Mouse (Mus musculus) ovary, adult 18-20 months (tissue): ENCODE measurements around the gene Slc28a2.
"Not testable (repeated sequence)": the region's sequence is repeated elsewhere in the genome, so short reads cannot be mapped to it uniquely, and the experiment has no call there.

Source experiments
- DNase-seq: peaks from one replicate; pipeline ENCODE4 v3.0.0; 2022; ENCODE audit warnings: low spot score, mixed read lengths

Gene Slc28a2

DNA sequence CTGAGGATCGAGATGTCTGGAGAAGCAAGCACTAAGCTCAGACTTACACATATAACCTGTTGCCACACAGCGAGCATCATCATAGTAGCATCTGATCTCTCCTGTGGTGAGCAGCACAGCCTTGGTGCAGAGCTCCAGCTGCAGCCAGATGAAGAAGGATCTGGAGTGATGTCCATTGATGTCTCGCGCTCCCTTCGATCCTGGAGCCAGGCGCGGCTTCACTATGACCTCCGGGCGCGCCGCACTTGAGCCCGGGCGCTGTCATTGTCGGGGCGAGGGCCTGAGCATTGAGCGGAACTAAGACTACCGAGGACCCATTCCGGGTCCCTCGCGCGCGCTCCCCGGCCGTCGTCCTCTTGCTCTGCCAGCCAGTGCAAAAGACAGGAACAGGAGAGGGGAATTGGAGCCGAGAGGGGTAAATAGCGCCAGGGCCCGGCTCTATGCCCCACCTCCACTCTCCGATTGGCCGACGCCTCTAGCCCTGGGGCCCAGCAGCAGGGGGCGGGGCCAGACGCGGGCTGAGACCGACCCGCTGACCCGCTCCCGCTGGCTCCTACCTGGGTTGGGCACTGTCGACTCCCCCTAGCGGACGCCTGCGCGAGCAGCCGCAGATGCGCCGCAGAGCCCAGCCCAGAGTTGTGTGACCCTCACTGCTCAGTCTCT, 41.2 kb downstream of the Slc28a2 start:
- peak; percentile 92 for DNase-seq

DNA sequence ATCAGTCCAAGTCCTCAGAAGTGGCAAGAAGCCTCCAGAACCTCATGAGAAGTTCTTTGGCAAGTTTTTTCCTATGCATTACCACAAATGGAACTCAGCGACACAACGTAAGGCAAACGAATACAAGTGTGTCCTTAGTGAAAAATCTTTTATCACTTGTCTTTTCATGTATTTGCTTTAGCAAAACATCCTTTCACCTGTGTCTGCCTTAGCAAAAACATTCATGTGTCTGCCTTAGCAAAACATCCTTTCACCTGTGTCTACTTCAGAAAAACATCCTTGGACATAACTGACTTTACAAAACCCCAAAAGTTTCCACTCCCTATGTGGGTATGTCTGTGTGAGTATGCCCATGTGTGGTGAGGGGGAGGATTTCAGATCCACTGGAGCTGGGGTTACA, 42.9 kb downstream of the Slc28a2 start:
- no peak for DNase-seq

DNA sequence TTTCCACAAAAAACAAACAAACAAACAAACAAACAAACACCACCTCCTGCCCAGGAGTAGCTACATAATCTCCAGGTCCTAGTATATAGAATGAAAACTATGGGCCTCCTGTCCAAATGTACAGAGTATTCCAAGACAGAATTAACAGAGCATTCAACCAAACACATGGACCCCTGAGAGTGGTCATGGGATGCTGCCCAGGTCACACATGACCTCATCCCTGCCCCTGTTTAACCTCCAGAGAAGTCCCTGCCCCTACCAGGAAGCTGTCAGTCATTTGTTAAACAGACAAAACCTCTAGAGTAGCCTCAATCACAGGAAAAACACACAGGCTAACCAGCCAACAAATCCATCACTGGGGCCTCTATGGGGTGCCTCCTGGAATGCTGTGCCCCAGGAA, 50.3 kb downstream of the Slc28a2 start:
- no peak for DNase-seq

DNA sequence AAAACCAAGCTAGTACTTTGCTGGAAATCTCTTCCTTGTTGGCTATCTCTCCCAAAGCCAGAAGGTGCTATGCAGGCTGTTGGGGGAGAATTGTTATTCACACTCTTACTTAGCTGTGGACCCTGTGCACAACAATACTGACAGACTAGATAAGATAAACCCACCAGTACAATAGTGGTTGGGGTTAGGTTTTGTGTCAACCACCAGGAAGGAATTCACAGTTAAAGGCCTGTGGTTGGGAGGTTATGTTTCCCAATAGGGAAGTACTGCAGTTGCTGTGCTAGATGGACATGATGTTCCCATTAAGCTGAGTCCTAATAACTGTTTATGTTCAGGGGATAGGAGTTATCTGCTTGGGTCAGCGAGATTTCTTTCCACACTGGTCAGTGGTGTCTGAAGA, 57.5 kb downstream of the Slc28a2 start:
- not testable (repeated sequence) for DNase-seq

DNA sequence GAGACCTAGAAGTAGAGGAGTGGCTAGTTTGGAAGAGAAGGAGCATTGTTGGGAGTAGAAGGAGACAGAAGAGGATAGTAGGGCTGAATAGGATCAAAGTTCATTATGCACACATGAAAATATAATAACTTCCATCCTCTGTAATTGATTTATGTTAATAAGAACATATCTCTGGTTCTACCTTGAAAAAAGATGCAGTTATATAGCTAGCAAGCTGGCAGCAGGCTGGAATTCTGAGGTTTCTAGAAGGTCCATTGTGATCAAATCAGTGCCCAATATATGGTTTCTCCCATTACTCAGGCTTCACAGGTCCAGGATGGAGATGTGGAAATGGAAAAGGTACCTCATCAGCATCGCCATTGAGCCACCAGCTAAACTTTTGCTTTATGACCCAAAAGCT, 58.4 kb downstream of the Slc28a2 start, which contains the start of gene Gm14085:
Gene Gm14085 (plus strand): TSS at position 301 of the 400 bp plus-strand sequence.
- DNase-seq, result no peak

DNA sequence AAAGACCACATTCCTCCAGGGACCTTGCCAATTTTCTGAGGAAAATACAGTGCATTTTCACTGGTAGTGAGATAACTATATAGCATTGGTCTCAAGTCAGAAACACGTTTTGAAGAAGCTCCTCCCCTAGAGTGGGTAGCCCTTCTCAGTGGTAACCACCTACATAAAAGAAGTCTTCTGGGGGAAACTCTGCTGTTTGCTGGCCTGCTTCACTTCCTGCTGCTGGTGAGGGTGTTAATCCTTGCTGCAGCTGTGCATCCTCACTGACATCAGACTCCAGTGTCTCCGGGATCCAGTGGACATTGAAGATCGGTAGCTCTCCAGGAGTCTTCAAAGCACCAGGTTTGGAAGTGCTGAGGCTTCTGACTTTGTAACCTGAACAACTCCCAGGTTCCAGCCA, 59.4 kb downstream of the Slc28a2 start:
- not testable (repeated sequence) for DNase-seq

DNA sequence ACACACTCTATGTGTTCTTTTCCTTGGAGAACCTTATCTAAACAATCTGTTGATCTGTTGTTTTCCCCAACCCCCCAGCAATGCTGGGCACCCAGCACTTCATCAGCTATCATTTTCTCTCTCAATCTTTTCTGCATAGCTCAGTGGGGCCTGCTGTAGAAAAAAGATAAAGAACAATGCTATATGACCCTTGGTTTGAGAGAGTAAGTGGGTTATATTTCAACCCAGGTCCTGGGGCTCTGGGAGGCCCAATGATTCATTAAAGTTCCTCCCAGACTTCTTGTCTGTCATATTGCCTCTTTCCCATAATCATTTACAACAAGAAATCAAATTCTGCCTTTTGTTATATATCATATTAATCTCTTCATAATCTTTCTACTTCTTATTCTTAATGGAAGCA, 59.8 kb downstream of the Slc28a2 start:
- not testable (repeated sequence) for DNase-seq

DNA sequence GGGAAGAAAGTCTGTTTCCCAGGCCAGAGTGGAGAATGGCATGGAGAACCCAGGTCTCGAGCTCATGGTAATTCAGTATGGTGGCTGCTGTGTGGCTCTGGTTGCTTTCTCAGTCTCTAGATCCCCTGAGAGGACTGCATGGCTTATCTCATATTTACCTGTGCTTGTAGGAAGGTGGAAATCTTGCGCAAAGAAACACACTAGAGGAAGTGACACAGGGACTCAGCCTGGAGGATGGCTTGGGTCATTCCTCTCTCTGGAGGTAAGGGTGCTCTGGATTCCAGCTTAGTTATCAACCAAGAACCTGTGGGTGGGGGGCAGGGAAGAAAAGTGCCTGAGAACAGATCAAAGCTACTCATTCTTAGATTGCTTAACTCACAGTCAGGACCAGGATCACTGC, 60.4 kb downstream of the Slc28a2 start:
- DNase-seq, result no peak
